ENCODE assay signal across 9 mouse cellular contexts in genomic region chr9:44486335-44486734, GRCm38 (mm10). TPM values are rescaled to one million over a fixed set of nuclear protein-coding genes. Genes with fewer than 3 reads are reported as not detected.
DNase-seq lines count a peak whose midpoint lies in the region; ATAC-seq and TF ChIP-seq lines count a peak whose summit lies in the region.
"Had no signal": no experiment of that assay in that cellular context is flagged by ENCODE, and none has a peak within 500 bp of the region (broad histone marks: within the 10 kb centered on the region; RNA-seq: fewer than 3 reads in every experiment).

No protein-coding gene starts in this region.

- no peak for TF ChIP-seq POLR2A in spleen, adult 2 months (IDR thresholded peaks at IDR 0.05; ENCODE audit: low read depth, low read length)
- peak; percentile 50; the same call in 1 of the 2 replicates for TF ChIP-seq POLR2A in embryonic fibroblast, embryonic 13.5 days (IDR thresholded peaks at IDR 0.05; ENCODE audit: low read depth, low read length)

- H3K9me3 ChIP-seq in hindbrain, embryonic 14.5 days (ENCODE audit: control insufficient read depth, low read length): no peaks in the 10 kb centered on the region
- H3K9me3 ChIP-seq in liver, embryonic 11.5 days (ENCODE audit: control insufficient read depth, low read length): no peaks in the 10 kb centered on the region
- H3K9me3 ChIP-seq in neural tube, embryonic 15.5 days (replicated peaks): no peaks in the 10 kb centered on the region

- peak overlapping the region; percentile 4; the same call in 1 of the 2 replicates for H3K4me3 ChIP-seq in spleen, adult 2 months (ENCODE audit: extremely low read depth, insufficient read depth, insufficient read length)
- peak overlapping the region; percentile 84 for H3K4me3 ChIP-seq in embryonic fibroblast, embryonic 13.5 days (ENCODE audit: insufficient read depth, low read length)
- H3K4me3 ChIP-seq in hindbrain, embryonic 14.5 days (replicated peaks; ENCODE audit: low read length): peak overlapping the region; percentile 72
- H3K4me3 ChIP-seq in liver, embryonic 11.5 days (ENCODE audit: low read depth, low read length): peak overlapping the region; percentile 25
- peak overlapping the region; percentile 72 for H3K4me3 ChIP-seq in neural tube, embryonic 15.5 days (replicated peaks)

- TF ChIP-seq CTCF in spleen, adult 2 months (IDR thresholded peaks at IDR 0.05; ENCODE audit: extremely low read depth, insufficient read depth, insufficient read length, insufficient replicate concordance): no peak
- no peak for TF ChIP-seq CTCF in embryonic fibroblast, embryonic 13.5 days (IDR thresholded peaks at IDR 0.05; ENCODE audit: borderline replicate concordance, insufficient read depth, low read length)

- peak overlapping the region; percentile 17; the same call in 1 of the 2 replicates for H3K27ac ChIP-seq in spleen, adult 2 months (ENCODE audit: insufficient read depth, low read length)
- H3K27ac ChIP-seq in embryonic fibroblast, embryonic 13.5 days (ENCODE audit: insufficient read depth, low read length): peak overlapping the region; percentile 96
- peak overlapping the region; percentile 14 for H3K27ac ChIP-seq in hindbrain, embryonic 14.5 days
- peak overlapping the region; percentile 90 for H3K27ac ChIP-seq in liver, embryonic 11.5 days (ENCODE audit: low read depth, low read length)
- H3K27ac ChIP-seq in neural tube, embryonic 15.5 days (replicated peaks): peak overlapping the region; percentile 78

- H3K4me1 ChIP-seq in spleen, adult 2 months (ENCODE audit: control insufficient read depth, insufficient read depth, insufficient read length): peaks cover 28% of the 10 kb centered on the region
- peaks cover 15% of the 10 kb centered on the region for H3K4me1 ChIP-seq in embryonic fibroblast, embryonic 13.5 days (ENCODE audit: control insufficient read depth, insufficient read depth, low read length)
- H3K4me1 ChIP-seq in hindbrain, embryonic 14.5 days (replicated peaks; ENCODE audit: control insufficient read depth, insufficient read depth, low read length): peaks cover 86% of the 10 kb centered on the region
- H3K4me1 ChIP-seq in liver, embryonic 11.5 days (replicated peaks; ENCODE audit: control insufficient read depth, insufficient read depth, low read length): peaks cover 76% of the 10 kb centered on the region
- peaks cover 89% of the 10 kb centered on the region for H3K4me1 ChIP-seq in neural tube, embryonic 15.5 days

- no peak for DNase-seq in spleen, adult 2 months (ENCODE audit: low read depth in 1 of 2, low spot score in 2 of 2)
- no peak for DNase-seq in spleen, adult 12 weeks (ENCODE audit: low spot score)
- no peak for DNase-seq in hindbrain, embryonic 14.5 days (ENCODE audit: low spot score)
- DNase-seq in liver, embryonic 11.5 days (ENCODE audit: low spot score): no peak
- no peak for DNase-seq in right cerebral cortex, adult 2 months (ENCODE audit: low spot score in 2 of 2)

- peak overlapping the region; percentile 96 for H3K4me2 ChIP-seq in hindbrain, embryonic 14.5 days (replicated peaks)
- peak overlapping the region; percentile 84 for H3K4me2 ChIP-seq in liver, embryonic 11.5 days
- peak overlapping the region; percentile 98 for H3K4me2 ChIP-seq in neural tube, embryonic 15.5 days

- no peaks in the 10 kb centered on the region for H3K27me3 ChIP-seq in spleen, adult 2 months (ENCODE audit: control insufficient read depth, insufficient read depth, low read length)
- no peaks in the 10 kb centered on the region for H3K27me3 ChIP-seq in hindbrain, embryonic 14.5 days (ENCODE audit: control insufficient read depth, insufficient read depth, low read length)
- no peaks in the 10 kb centered on the region; the same call in 1 of the 2 replicates for H3K27me3 ChIP-seq in liver, embryonic 11.5 days (replicated peaks; ENCODE audit: control insufficient read depth, insufficient read depth, low read length)
- H3K27me3 ChIP-seq in neural tube, embryonic 15.5 days (replicated peaks): no peaks in the 10 kb centered on the region

- 64% methylated on average over 3 of the region's 3 CpGs for WGBS in spleen, adult 2 months
- 13% methylated on average over 3 of the region's 3 CpGs for WGBS in hindbrain, embryonic 14.5 days
- WGBS in liver, embryonic 11.5 days: 38% methylated on average over 3 of the region's 3 CpGs
- 10% methylated on average over 3 of the region's 3 CpGs for WGBS in neural tube, embryonic 15.5 days

- peak overlapping the region; percentile 95 for H3K9ac ChIP-seq in hindbrain, embryonic 14.5 days
- H3K9ac ChIP-seq in liver, embryonic 11.5 days (ENCODE audit: low read depth, low read length): 0 out of 2 replicates have a peak overlapping the region, but pooled peaks have one; percentile 12
- peak overlapping the region; percentile 26; the same call in 1 of the 2 replicates for H3K9ac ChIP-seq in neural tube, embryonic 15.5 days (replicated peaks)

- no peaks in the 10 kb centered on the region for H3K36me3 ChIP-seq in spleen, adult 2 months (ENCODE audit: control insufficient read depth, insufficient read depth, low read length)
- no peaks in the 10 kb centered on the region for H3K36me3 ChIP-seq in hindbrain, embryonic 14.5 days (replicated peaks; ENCODE audit: control insufficient read depth, insufficient read depth)
- no peaks in the 10 kb centered on the region for H3K36me3 ChIP-seq in liver, embryonic 11.5 days (ENCODE audit: control insufficient read depth, insufficient read depth, low read length)
- H3K36me3 ChIP-seq in neural tube, embryonic 15.5 days: no peaks in the 10 kb centered on the region

- ATAC-seq in hindbrain, embryonic 14.5 days (ENCODE audit: low FRiP score): no peak
- no peak for ATAC-seq in liver, embryonic 11.5 days (replicated peaks; ENCODE audit: low FRiP score)
- no peak for ATAC-seq in neural tube, embryonic 15.5 days (ENCODE audit: low FRiP score)
- ATAC-seq in erythroid progenitor cell, adult 5-6 weeks (replicated peaks; ENCODE audit: low FRiP score, poor library complexity, severe bottlenecking): no peak

RNA-seq across cellular contexts. Expression of gene Bcl9l, which starts 3.7 kb away (rescaled TPM):
- 42.2 and 50.3 TPM in 2 replicates for polyA plus RNA-seq in spleen, adult 2 months (2012; rRNA removed)
- polyA plus RNA-seq in embryonic fibroblast, embryonic 13.5 days (2011; ENCODE audit: insufficient read length, low read depth, missing spikeins): 56.0 and 61.6 TPM in 2 replicates
- 11.6 and 13.5 TPM in 2 replicates for polyA plus RNA-seq in hindbrain, embryonic 14.5 days (2014; fragmentation: Nextera tagmentation; extraction: Ambion mirVana)
- polyA plus RNA-seq in liver, embryonic 11.5 days (2014; fragmentation: Nextera tagmentation; extraction: Ambion mirVana): 4.1 and 5.0 TPM in 2 replicates
- 9.7 and 11.5 TPM in 2 replicates for polyA plus RNA-seq in neural tube, embryonic 15.5 days (2015; fragmentation: Nextera tagmentation; extraction: Ambion mirVana)
- total RNA-seq in erythroid progenitor cell, adult 5-6 weeks (2015; ENCODE audit: low replicate concordance): 0.36 and 2.5 TPM in 2 replicates
- 1.2 and 1.7 TPM in 2 replicates for total RNA-seq in erythroid progenitor cell, adult 5-6 weeks (2017; ENCODE audit: low replicate concordance)

RNA-seq across cellular contexts. Expression of gene Upk2, which starts 31.6 kb away (rescaled TPM):
- polyA plus RNA-seq in spleen, adult 2 months (2012; rRNA removed): not detected in 2 replicates
- not detected in 2 replicates for polyA plus RNA-seq in embryonic fibroblast, embryonic 13.5 days (2011; ENCODE audit: insufficient read length, low read depth, missing spikeins)
- polyA plus RNA-seq in hindbrain, embryonic 14.5 days (2014; fragmentation: Nextera tagmentation; extraction: Ambion mirVana): not detected in 2 replicates
- polyA plus RNA-seq in liver, embryonic 11.5 days (2014; fragmentation: Nextera tagmentation; extraction: Ambion mirVana): not detected in 2 replicates
- 0.73 TPM in 1 of 2 replicates, not detected in the other for polyA plus RNA-seq in neural tube, embryonic 15.5 days (2015; fragmentation: Nextera tagmentation; extraction: Ambion mirVana)
- total RNA-seq in erythroid progenitor cell, adult 5-6 weeks (2015; ENCODE audit: low replicate concordance): not detected in 2 replicates
- total RNA-seq in erythroid progenitor cell, adult 5-6 weeks (2017; ENCODE audit: low replicate concordance): not detected in 2 replicates
- total RNA-seq: left cerebral cortex, postnatal 10 days had no signal

RNA-seq across cellular contexts. Expression of gene Foxr1, which starts 45.4 kb away (rescaled TPM):
- 0.09 and 0.15 TPM in 2 replicates for polyA plus RNA-seq in spleen, adult 2 months (2012; rRNA removed)
- polyA plus RNA-seq in embryonic fibroblast, embryonic 13.5 days (2011; ENCODE audit: insufficient read length, low read depth, missing spikeins): not detected in 2 replicates
- polyA plus RNA-seq in hindbrain, embryonic 14.5 days (2014; fragmentation: Nextera tagmentation; extraction: Ambion mirVana): not detected in 2 replicates
- polyA plus RNA-seq in liver, embryonic 11.5 days (2014; fragmentation: Nextera tagmentation; extraction: Ambion mirVana): not detected in 2 replicates
- 0.09 TPM in 1 of 2 replicates, not detected in the other for polyA plus RNA-seq in neural tube, embryonic 15.5 days (2015; fragmentation: Nextera tagmentation; extraction: Ambion mirVana)
- not detected in 2 replicates for total RNA-seq in erythroid progenitor cell, adult 5-6 weeks (2015; ENCODE audit: low replicate concordance)
- not detected in 2 replicates for total RNA-seq in erythroid progenitor cell, adult 5-6 weeks (2017; ENCODE audit: low replicate concordance)
- total RNA-seq: left cerebral cortex, postnatal 10 days had no signal

Comparison
In these comparisons a context has a peak if more than half of its experiments do, and no peak if none do; other contexts are left out.
1. H3K27ac ChIP-seq: peak in every context shown above with its lines; median percentile 96 in embryonic fibroblast, embryonic 13.5 days; 90 in liver, embryonic 11.5 days; 78 in neural tube, embryonic 15.5 days; 17 in spleen, adult 2 months; 14 in hindbrain, embryonic 14.5 days.
2. H3K4me3 ChIP-seq: peak in every context shown above with its lines; median percentile 84 in embryonic fibroblast, embryonic 13.5 days; 72 in hindbrain, embryonic 14.5 days; 72 in neural tube, embryonic 15.5 days; 25 in liver, embryonic 11.5 days; 4 in spleen, adult 2 months.
3. H3K9ac ChIP-seq: peak in every context shown above with its lines; median percentile 95 in hindbrain, embryonic 14.5 days; 26 in neural tube, embryonic 15.5 days; 12 in liver, embryonic 11.5 days.